Mouse (Mus musculus) thymus, adult 2 months (tissue): ENCODE measurements at regions not wholly inside any gene's neighbourhood (a gene's known extent, or its start where the extent isn't known, plus 50 kb on each side); places are given as distances from the start of the nearest gene placed in this dataset.
A peak's percentile ranks its signal among the peaks of the same experiment; 100 is the strongest.
"Not testable (repeated sequence)": the region's sequence is repeated elsewhere in the genome, so short reads cannot be mapped to it uniquely, and the experiment has no call there.

Experiments used
- DNase-seq: peaks from one replicate; pipeline ENCODE4 v3.0.0; 2021
- H3K27ac ChIP-seq: fragments of 200-500 bp; 2 replicates; pipeline ENCODE4 v1.5.1; 2012; ENCODE audit warnings: low read length, control low read depth; ENCODE audit not compliant: control insufficient read depth, insufficient read depth
- H3K27me3 ChIP-seq: fragments of 200-500 bp; 2 replicates; pipeline ENCODE4 v1.6.1; 2012; ENCODE audit warnings: mild to moderate bottlenecking, low read length, moderate library complexity, mixed read lengths; ENCODE audit not compliant: control insufficient read depth, insufficient read depth
- H3K36me3 ChIP-seq: fragments of 200-500 bp; 2 replicates; pipeline ENCODE4 v1.6.1; 2012; ENCODE audit warnings: mild to moderate bottlenecking, low read length, moderate library complexity; ENCODE audit not compliant: control insufficient read depth, insufficient read depth
- H3K4me1 ChIP-seq: fragments of 200-500 bp; replicated peaks from 2 replicates; pipeline ENCODE4 v1.6.1; 2012; ENCODE audit warnings: low read length; ENCODE audit not compliant: control insufficient read depth, insufficient read depth
- H3K4me3 ChIP-seq: fragments of 200-500 bp; 2 replicates; pipeline ENCODE4 v1.5.1; 2012; ENCODE audit warnings: mild to moderate bottlenecking, low read length, control low read depth, moderate library complexity; ENCODE audit not compliant: control insufficient read depth, insufficient read depth
- CTCF ChIP-seq: fragments of 200-500 bp; IDR thresholded peaks from 2 replicates; pipeline ENCODE4 v1.5.1; 2012; ENCODE audit warnings: mild to moderate bottlenecking, control low read depth, low read length, moderate library complexity, borderline replicate concordance; ENCODE audit not compliant: control insufficient read depth, poor library complexity, insufficient read depth; ENCODE audit errors: extremely low read depth
- POLR2A ChIP-seq: fragments of 200-500 bp; IDR thresholded peaks from 2 replicates; pipeline ENCODE4 v1.6.1; 2012; ENCODE audit warnings: mild to moderate bottlenecking, low read length, control low read depth, moderate library complexity; ENCODE audit not compliant: control insufficient read depth, poor library complexity, insufficient read depth; ENCODE audit errors: extremely low read depth
- WGBS: fragments of 180-500 bp; shearing (Covaris S2); methylation state at CpG from one replicate; pipeline ENCODE4 v1.1.7; 2018; 5-methylcytosine and 5-hydroxymethylcytosine counted together

DNA sequence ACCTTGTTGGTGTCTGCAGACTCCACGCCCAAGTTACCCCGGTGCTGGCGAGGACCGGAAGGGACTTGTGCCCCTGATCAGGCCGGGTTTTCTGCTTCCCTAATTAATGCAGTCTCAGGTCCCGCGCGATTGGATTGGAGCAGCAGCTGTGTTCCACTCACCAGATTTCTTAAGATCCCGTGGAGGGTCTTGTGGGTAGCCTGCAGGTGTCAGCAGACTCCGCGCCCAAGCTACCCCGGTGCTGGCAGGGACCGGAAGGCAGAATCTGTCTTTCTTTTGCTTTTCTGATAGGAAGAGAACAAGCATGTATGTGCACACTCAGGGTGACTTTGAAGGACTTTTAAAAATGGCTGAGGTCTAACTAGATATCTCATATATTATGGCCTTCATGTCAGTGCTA lies 147.7 kb upstream of the Cdk6 start:
- not testable (repeated sequence) for H3K4me1 ChIP-seq, H3K27ac ChIP-seq, H3K4me3 ChIP-seq, H3K36me3 ChIP-seq, H3K27me3 ChIP-seq
- WGBS = 18% methylated on average over 13 of the region's 13 CpGs
- peak; percentile 30 for DNase-seq
- peak; percentile 69; the same call in 1 of the 2 replicates for TF ChIP-seq CTCF

DNA sequence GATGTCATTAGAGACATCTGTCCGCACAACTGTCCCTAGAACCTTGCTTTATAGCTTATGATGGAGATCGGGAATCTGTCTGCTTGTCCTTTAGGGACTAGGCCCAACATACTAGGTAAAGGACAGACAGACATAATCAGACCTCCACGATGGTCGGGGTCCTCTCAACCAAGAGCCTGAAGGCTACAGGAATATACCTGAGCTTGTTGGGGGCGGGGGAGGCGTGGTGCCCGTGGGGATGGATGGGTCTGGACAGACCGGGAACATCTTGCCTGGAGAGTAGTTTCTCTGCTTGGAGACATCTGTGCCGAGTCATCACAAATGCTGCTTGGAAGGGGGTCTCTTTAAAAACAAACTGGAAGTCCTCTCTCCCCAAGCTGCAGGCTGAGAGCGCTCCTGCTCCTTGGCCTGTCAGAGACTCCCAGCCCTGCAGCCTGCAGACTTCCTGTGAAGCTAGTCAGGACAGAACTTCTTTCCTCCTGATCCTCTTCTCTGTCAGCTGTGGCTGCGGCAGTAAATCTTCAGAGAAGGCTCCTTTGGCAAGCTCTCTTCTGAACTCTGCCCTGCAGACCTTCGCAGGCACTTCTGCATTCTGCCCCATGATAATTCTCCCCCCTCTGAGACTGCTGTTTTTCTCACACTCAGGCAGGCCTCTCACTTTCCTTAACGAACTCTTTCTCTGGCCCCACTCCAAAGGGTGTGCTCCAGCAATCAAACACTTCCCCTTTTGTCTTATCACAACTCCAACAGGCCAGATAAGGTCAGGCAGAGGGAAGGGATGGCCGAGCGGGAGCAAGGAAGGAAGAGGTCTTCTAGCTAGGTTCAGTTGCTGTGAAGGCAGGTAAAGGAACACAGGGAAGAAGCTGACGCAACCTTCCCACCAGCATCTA lies 143.1 kb upstream of the Cdk6 start:
- TF ChIP-seq POLR2A (no peak), CTCF (no peak)
- no peak for DNase-seq

DNA sequence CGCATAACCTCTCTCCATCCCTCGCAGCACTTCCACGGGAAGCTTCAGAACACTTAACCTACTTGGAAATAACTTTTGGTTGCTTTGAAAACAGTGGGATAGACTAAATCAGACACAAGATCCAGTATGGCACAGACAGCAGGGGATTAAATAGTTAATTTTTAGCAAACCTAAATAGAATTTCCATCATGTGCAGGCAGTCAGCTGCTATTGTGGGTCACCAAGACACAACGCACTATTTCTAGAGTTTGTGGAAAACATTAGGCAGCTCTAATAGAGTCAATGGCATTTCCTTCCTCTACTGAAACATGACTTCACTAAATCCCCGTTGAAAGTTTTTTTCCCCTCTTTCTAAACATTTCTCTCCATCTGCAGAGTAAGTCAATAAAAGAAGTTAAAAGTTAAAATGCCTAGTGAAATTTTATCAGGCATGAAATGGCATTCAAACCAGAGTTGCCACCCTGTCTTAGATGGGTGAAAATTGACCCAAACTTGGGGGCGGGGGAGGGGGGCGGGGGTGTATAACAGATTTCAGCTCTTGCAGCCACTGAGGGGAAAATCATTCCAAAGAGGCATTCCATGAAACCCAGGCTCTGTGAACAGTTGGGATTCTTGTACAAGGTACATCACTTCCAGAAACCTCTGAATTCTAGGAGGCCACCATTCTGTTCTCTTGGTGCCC lies 142.3 kb upstream of the Cdk6 start:
- DNase-seq, H3K36me3 ChIP-seq, H3K27me3 ChIP-seq, H3K27ac ChIP-seq, H3K4me1 ChIP-seq, H3K4me3 ChIP-seq: not testable (repeated sequence)
- 33% methylated on average over 7 of the region's 7 CpGs for WGBS

More for the DNA sequence above, 143.1 kb upstream of the Cdk6 start:
- Histone ChIP-seq H3K36me3 (no peaks in the 10 kb centered on the region), H3K4me3 (no peak overlapping the region), H3K27me3 (no peaks in the 10 kb centered on the region), H3K4me1 (peaks cover 2% of the 10 kb centered on the region; the same call in 1 of the 2 replicates), H3K27ac (no peak overlapping the region)
- 32% methylated on average over 16 of the region's 16 CpGs for WGBS

DNA sequence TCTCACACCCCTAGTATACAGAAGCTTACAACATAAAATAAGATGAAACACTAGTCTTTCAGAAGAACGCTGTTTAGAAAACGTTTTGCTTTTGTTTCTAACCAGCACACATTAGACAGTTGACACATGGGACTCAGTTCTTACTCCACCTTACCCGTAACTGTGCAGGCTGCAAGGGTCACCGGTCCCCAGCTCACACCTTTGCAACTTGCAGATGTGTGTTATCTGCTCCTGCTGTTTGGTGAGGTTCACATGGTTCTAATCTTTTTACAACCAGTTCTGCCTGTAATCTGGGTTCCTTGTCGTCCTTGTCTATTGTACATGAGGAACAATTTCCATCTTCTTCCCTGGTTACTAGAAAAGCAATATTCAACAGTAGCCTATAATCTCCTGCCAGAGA lies 135.1 kb upstream of the Cdk6 start:
- not testable (repeated sequence) for H3K27ac ChIP-seq, H3K27me3 ChIP-seq, H3K4me1 ChIP-seq, H3K4me3 ChIP-seq, DNase-seq, H3K36me3 ChIP-seq
- WGBS = 90% methylated on average over 5 of the region's 5 CpGs

DNA sequence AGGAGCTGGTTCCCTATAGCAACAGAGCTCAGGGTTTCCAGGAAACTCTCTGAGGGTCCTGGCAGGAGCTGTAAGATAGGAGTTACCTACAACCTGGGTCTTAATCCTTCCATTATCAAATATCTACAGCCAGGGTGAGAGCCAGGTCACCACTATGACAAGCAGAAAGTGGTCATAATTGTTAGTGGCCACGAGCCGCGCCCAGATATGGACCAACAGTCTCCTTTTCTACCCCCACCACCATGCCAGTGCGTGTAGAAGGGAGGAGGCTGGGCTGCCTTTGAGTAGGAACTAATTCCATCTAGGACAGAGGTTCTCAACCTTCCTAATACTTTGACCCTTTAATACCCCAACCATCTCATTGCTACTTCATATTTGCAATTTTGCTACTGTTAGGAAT lies 133.0 kb upstream of the Cdk6 start:
- not testable (repeated sequence) for H3K4me3 ChIP-seq, H3K27ac ChIP-seq, H3K36me3 ChIP-seq, H3K4me1 ChIP-seq, H3K27me3 ChIP-seq, DNase-seq
- WGBS = 92% methylated on average over 4 of the region's 4 CpGs

DNA sequence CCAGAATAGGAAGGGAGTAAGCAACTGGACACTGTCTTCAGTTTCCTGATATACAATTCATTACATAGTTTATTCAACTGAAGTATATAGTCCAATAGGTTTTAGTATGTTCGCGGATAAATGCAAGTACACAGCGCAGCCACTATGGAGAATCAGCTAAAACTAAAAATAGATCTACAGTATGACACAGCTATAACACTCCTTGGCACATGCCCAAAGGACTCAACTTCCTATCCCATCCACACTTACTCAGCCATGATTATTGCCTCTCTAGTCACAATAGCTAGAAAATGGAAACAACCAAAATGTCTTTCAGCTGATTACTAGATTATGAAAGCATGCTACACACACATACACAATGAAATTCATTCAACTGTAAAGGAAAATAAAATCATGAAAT lies 130.0 kb upstream of the Cdk6 start:
- H3K27ac ChIP-seq = no peak overlapping the region
- DNase-seq = no peak
- H3K27me3 ChIP-seq = no peaks in the 10 kb centered on the region
- no peak overlapping the region for H3K4me3 ChIP-seq
- no peaks in the 10 kb centered on the region for H3K4me1 ChIP-seq
- WGBS = over 99% methylated on average over 3 of the region's 3 CpGs
- TF ChIP-seq POLR2A = no peak
- no peak for TF ChIP-seq CTCF
- H3K36me3 ChIP-seq = no peaks in the 10 kb centered on the region

DNA sequence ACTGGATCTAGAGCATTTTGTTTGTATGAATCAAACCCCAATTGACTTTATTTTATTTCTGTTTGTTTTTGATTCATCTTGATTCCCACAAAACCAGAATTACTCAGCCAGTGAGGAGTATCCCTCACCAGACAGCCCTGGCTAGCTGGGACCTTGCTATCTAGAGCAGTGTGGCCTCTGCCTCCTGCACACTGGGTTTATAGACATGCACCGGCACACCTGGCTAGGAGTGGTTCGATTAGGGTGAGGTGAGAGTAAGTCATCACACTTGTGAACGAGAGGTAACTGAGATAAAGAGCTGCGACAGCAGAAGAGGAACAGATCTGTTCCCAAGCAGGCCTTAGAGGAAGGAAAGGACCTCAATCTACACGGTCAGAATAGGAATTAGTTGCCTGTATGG lies 125.2 kb upstream of the Cdk6 start:
- TF ChIP-seq POLR2A (no peak), CTCF (no peak)
- Histone ChIP-seq H3K27ac (no peak overlapping the region), H3K4me1 (no peaks in the 10 kb centered on the region), H3K27me3 (no peaks in the 10 kb centered on the region), H3K4me3 (no peak overlapping the region), H3K36me3 (no peaks in the 10 kb centered on the region)
- DNase-seq = no peak
- WGBS = 68% methylated on average over 5 of the region's 5 CpGs
